Comparison of ENCODE assay signal across 26 mouse cellular contexts in genomic region chr10:13768866-13769265, GRCm38 (mm10).
A peak's percentile ranks its signal among the peaks of the same experiment; 100 is the strongest.
DNase-seq lines count a peak whose midpoint lies in the region; ATAC-seq and TF ChIP-seq lines count a peak whose summit lies in the region.
"Had no signal": no experiment of that assay in that cellular context is flagged by ENCODE, and none has a peak within 500 bp of the region (broad histone marks: within the 10 kb centered on the region; RNA-seq: fewer than 3 reads in every experiment).

No protein-coding gene starts in this region.

- no peaks in the 10 kb centered on the region for H3K9me3 ChIP-seq in ES-E14 (ENCODE audit: control insufficient read depth, insufficient read depth, low read depth, low read length)
- no peaks in the 10 kb centered on the region for H3K9me3 ChIP-seq in kidney, embryonic 14.5 days (ENCODE audit: control insufficient read depth, low read length)
- H3K9me3 ChIP-seq: G1E had no signal

- DNase-seq in ES-CJ7 (ENCODE audit: low read depth, low spot score) = peak; percentile 51
- peak; percentile 11 for DNase-seq in ES-E14 (ENCODE audit: low read depth, low spot score)
- peak; percentile 57 for DNase-seq in R1 (ENCODE audit: low read depth, low spot score)
- peak; percentile 42 for DNase-seq in ZHBTc4 (ENCODE audit: low read depth, low spot score)
- no peak for DNase-seq in layer of hippocampus, postnatal 25 days (ENCODE audit: extremely low spot score in 1 of 2, low spot score in 1 of 2)
- DNase-seq in gastrocnemius, adult 2 months = no peak
- no peak for DNase-seq in urinary bladder, postnatal 4 days (ENCODE audit: low spot score in 2 of 2)
- DNase-seq: adrenal gland, adult 2 months; adrenal gland, adult 8-10 months; adrenal gland, postnatal 10 days; adrenal gland, postnatal 14 days; adrenal gland, postnatal 25 days; adrenal gland, postnatal 36 days; B cell, adult 2 months; cerebellum, adult 11 months; cerebellum, adult 11-12 months; cerebellum, adult 18-20 months; cerebellum, adult 2 months; cerebellum, adult 8-10 months; cerebellum, adult 9-10 months had no signal

- H3K36me3 ChIP-seq in ES-E14 (ENCODE audit: control insufficient read depth, insufficient read depth, low read length, poor library complexity, severe bottlenecking) = no peaks in the 10 kb centered on the region
- no peaks in the 10 kb centered on the region for H3K36me3 ChIP-seq in kidney, embryonic 14.5 days (ENCODE audit: control insufficient read depth, insufficient read depth, low read length)
- H3K36me3 ChIP-seq: G1E had no signal

- ATAC-seq in kidney, embryonic 14.5 days (ENCODE audit: low FRiP score, low TSS enrichment) = no peak
- ATAC-seq: activated CD4-positive, CD25-positive, alpha-beta regulatory T cell, adult 4 months; CD4-positive, CD25-positive, alpha-beta regulatory T cell, adult 4 months; Patski had no signal

- no peaks in the 10 kb centered on the region for H3K27me3 ChIP-seq in kidney, embryonic 14.5 days (ENCODE audit: control insufficient read depth, insufficient read depth, low read length)
- H3K27me3 ChIP-seq: CH12.LX, Patski had no signal

- no peak overlapping the region for H3K27ac ChIP-seq in ES-E14 (ENCODE audit: insufficient read depth, low read depth, low read length, poor library complexity, severe bottlenecking)
- no peak overlapping the region for H3K27ac ChIP-seq in kidney, embryonic 14.5 days (ENCODE audit: low read depth, low read length)
- H3K27ac ChIP-seq in gastrocnemius, adult 2 months = no peak overlapping the region

- in situ Hi-C loops in ES-E14 (cut with MboI; ENCODE audit: low sequenced_read_pairs in 2 of 2, unreplicated experiment in 2 of 2) = no loop called here

- no peak overlapping the region for H3K4me2 ChIP-seq in kidney, embryonic 14.5 days (replicated peaks; ENCODE audit: low read depth, low read length)

- intact Hi-C loops in gastrocnemius, adult 2 months (cut with DNase I) = no loop called here

- H3K4me1 ChIP-seq in ES-E14 (ENCODE audit: control insufficient read depth in 2 of 2, insufficient read depth in 2 of 2, low read length in 2 of 2, poor library complexity in 1 of 2) = peaks cover 0 to 2% of the 10 kb centered on the region in 2 experiments; a peak in 2 of 4 replicates
- no peaks in the 10 kb centered on the region; the same call in 1 of the 2 replicates for H3K4me1 ChIP-seq in kidney, embryonic 14.5 days (ENCODE audit: control insufficient read depth, insufficient read depth, low read length)

- H3K4me3 ChIP-seq in ES-E14 (ENCODE audit: insufficient read depth in 1 of 2, low read depth in 1 of 2, low read length in 2 of 2, poor library complexity in 1 of 2, severe bottlenecking in 1 of 2) = no peak overlapping the region
- no peak overlapping the region for H3K4me3 ChIP-seq in kidney, embryonic 14.5 days (ENCODE audit: low read length)
- H3K4me3 ChIP-seq in gastrocnemius, adult 2 months = no peak overlapping the region

- TF ChIP-seq CTCF in gastrocnemius, adult 2 months (IDR thresholded peaks at IDR 0.05) = no peak

- no peak overlapping the region for H3K9ac ChIP-seq in ES-E14 (ENCODE audit: insufficient read depth, low read depth, low read length, poor library complexity, severe bottlenecking)
- no peak overlapping the region for H3K9ac ChIP-seq in kidney, embryonic 14.5 days (ENCODE audit: low read depth, low read length)

TF ChIP-seq in ES-E14, 5 proteins besides CTCF, POLR2A, EP300 and RAD21:
- no peak for TF ChIP-seq MAFK (IDR thresholded peaks at IDR 0.05; ENCODE audit: insufficient read depth, low read depth, low read length)
- TF ChIP-seq CHD2 (IDR thresholded peaks at IDR 0.05; ENCODE audit: low read depth, low read length) = no peak
- TF ChIP-seq ZNF384 (IDR thresholded peaks at IDR 0.05; ENCODE audit: low read depth, low read length) = no peak
- no peak for TF ChIP-seq ZC3H11A (IDR thresholded peaks at IDR 0.05; ENCODE audit: borderline replicate concordance, low read depth, low read length)
- TF ChIP-seq HCFC1 (IDR thresholded peaks at IDR 0.05; ENCODE audit: borderline replicate concordance, insufficient read depth, low read length) = no peak

Comparison
In these comparisons a context has a peak if more than half of its experiments do, and no peak if none do; other contexts are left out.
1. DNase-seq: peak in ES-CJ7 (single experiment), ES-E14 (single experiment), R1 (single experiment) and ZHBTc4 (single experiment); none in layer of hippocampus, postnatal 25 days (0 of 2), gastrocnemius, adult 2 months (single experiment) and urinary bladder, postnatal 4 days (0 of 2).